Mouse (Mus musculus): ENCODE measurements at regions not wholly inside any gene's neighbourhood (a gene's known extent, or its start where the extent isn't known, plus 50 kb on each side); places are given as distances from the start of the nearest gene placed in this dataset.
A peak's percentile ranks its signal among the peaks of the same experiment; 100 is the strongest.

- TF ChIP-seq POLR2A (IDR thresholded peaks at IDR 0.05; ENCODE audit: borderline replicate concordance, extremely low read depth, insufficient read depth, insufficient read length, poor library complexity, severe bottlenecking) = no peak
- TF ChIP-seq CTCF (IDR thresholded peaks at IDR 0.05; ENCODE audit: borderline replicate concordance, extremely low read depth, insufficient read depth, insufficient read length) = no peak
- DNase-seq (ENCODE audit: low read depth) = peak; percentile 55
These were observed 163.0 kb upstream of the Gm12728 start for GRCm38 (mm10) chr4:105626371-105627320.

GRCm38 (mm10) chr4:105629581-105629980 lies 160.1 kb upstream of the Gm12728 start:
- no peak for DNase-seq (ENCODE audit: low read depth)
- TF ChIP-seq CTCF (IDR thresholded peaks at IDR 0.05; ENCODE audit: borderline replicate concordance, extremely low read depth, insufficient read depth, insufficient read length) (no peak), POLR2A (IDR thresholded peaks at IDR 0.05; ENCODE audit: borderline replicate concordance, extremely low read depth, insufficient read depth, insufficient read length, poor library complexity, severe bottlenecking) (no peak)

GRCm38 (mm10) chr4:105630595-105631369 lies 158.9 kb upstream of the Gm12728 start:
- TF ChIP-seq POLR2A (IDR thresholded peaks at IDR 0.05; ENCODE audit: borderline replicate concordance, extremely low read depth, insufficient read depth, insufficient read length, poor library complexity, severe bottlenecking) (no peak), CTCF (IDR thresholded peaks at IDR 0.05; ENCODE audit: borderline replicate concordance, extremely low read depth, insufficient read depth, insufficient read length) (no peak)
- DNase-seq (ENCODE audit: low read depth) = no peak

- no peak for DNase-seq (ENCODE audit: low read depth)
- TF ChIP-seq CTCF (IDR thresholded peaks at IDR 0.05; ENCODE audit: borderline replicate concordance, extremely low read depth, insufficient read depth, insufficient read length) (no peak), POLR2A (IDR thresholded peaks at IDR 0.05; ENCODE audit: borderline replicate concordance, extremely low read depth, insufficient read depth, insufficient read length, poor library complexity, severe bottlenecking) (no peak)
These were observed 156.9 kb upstream of the Gm12728 start for GRCm38 (mm10) chr4:105632581-105633358.

DNA sequence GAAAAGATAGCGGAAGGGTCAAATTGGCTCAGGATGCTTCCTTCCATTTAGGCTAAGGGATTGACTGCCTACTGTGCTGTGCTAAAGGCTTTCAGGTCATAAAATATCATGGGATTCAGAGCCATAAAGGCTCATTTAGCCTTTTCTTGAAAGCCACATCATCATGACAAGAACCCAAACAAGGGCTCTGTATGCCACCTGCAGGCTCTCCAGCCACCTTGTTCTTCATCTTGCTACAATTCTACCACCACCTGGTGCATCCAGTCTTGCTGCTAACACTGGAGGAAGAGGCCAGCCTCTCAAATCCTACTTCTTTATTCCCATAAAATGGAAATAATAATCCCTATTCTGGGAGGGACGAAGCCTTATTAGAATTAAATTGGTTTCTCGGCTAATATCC lies 155.9 kb upstream of the Gm12728 start:
- DNase-seq (ENCODE audit: low read depth) = no peak
- TF ChIP-seq CTCF (IDR thresholded peaks at IDR 0.05; ENCODE audit: borderline replicate concordance, extremely low read depth, insufficient read depth, insufficient read length) (no peak), POLR2A (IDR thresholded peaks at IDR 0.05; ENCODE audit: borderline replicate concordance, extremely low read depth, insufficient read depth, insufficient read length, poor library complexity, severe bottlenecking) (no peak)

DNA sequence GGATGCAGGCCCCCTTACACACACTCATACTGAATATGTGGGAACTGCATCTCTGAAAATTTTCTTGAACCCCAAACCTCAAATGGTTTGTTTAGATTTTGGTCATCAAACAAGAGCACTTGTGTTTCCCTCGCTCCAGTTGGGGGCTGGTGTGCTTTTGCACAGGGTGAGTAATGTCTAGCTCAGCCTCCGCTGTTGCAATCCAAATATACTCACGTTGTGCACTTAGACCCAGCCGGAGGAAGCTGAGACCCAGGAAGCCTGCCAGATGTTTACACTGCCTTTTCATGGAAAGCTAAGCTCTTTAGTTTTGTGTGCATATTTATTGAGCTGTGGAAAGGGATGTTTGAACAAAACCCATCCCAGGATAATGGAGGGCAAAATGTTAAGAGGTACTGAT lies 148.9 kb upstream of the Gm12728 start:
- TF ChIP-seq CTCF (IDR thresholded peaks at IDR 0.05; ENCODE audit: borderline replicate concordance, extremely low read depth, insufficient read depth, insufficient read length) (no peak), POLR2A (IDR thresholded peaks at IDR 0.05; ENCODE audit: borderline replicate concordance, extremely low read depth, insufficient read depth, insufficient read length, poor library complexity, severe bottlenecking) (no peak)
- peak; percentile 43 for DNase-seq (ENCODE audit: low read depth)

GRCm38 (mm10) chr4:105641582-105641981 lies 148.1 kb upstream of the Gm12728 start:
- no peak for TF ChIP-seq CTCF (IDR thresholded peaks at IDR 0.05; ENCODE audit: borderline replicate concordance, extremely low read depth, insufficient read depth, insufficient read length)
- TF ChIP-seq POLR2A (IDR thresholded peaks at IDR 0.05; ENCODE audit: borderline replicate concordance, extremely low read depth, insufficient read depth, insufficient read length, poor library complexity, severe bottlenecking) = no peak
- DNase-seq (ENCODE audit: low read depth) = no peak

GRCm38 (mm10) chr4:105648820-105649446 lies 140.7 kb upstream of the Gm12728 start:
- DNase-seq (ENCODE audit: low read depth) = peak; percentile 81
- TF ChIP-seq POLR2A (IDR thresholded peaks at IDR 0.05; ENCODE audit: borderline replicate concordance, extremely low read depth, insufficient read depth, insufficient read length, poor library complexity, severe bottlenecking) (no peak), CTCF (IDR thresholded peaks at IDR 0.05; ENCODE audit: borderline replicate concordance, extremely low read depth, insufficient read depth, insufficient read length) (no peak)

- no peak for DNase-seq (ENCODE audit: low read depth)
- no peak for TF ChIP-seq CTCF (IDR thresholded peaks at IDR 0.05; ENCODE audit: borderline replicate concordance, extremely low read depth, insufficient read depth, insufficient read length)
These were observed 140.2 kb upstream of the Gm12728 start for GRCm38 (mm10) chr4:105649447-105649833.

DNA sequence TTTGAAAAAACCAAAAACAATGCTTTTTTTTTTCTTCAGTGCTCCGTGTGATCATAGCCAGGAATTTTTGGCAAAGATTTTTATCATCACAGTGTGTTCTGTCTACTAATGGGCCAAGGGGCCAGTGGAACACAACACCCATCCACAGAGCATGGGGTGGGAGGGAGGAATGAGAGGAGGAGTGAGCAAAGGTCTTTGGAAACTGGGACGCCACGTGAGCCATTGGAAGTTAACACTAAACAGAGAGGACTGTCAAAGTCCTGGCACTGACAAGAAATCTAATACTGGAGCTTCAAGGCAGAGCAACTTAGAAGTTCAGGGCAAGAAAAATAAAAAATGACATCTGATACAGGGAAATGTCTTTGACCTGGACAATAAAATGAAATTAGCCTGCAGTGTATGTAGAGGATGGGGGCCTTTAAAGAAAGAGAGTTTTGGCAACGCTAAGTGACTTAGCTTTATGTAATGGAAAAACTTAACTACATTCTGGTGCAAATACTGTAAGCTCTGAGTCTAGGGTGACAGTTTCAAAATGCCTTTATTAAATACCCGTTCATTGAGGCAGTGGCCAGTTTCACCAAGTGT lies 133.5 kb upstream of the Gm12728 start:
- TF ChIP-seq CTCF (IDR thresholded peaks at IDR 0.05; ENCODE audit: borderline replicate concordance, extremely low read depth, insufficient read depth, insufficient read length) (no peak), POLR2A (IDR thresholded peaks at IDR 0.05; ENCODE audit: borderline replicate concordance, extremely low read depth, insufficient read depth, insufficient read length, poor library complexity, severe bottlenecking) (no peak)
- peak; percentile 5 for DNase-seq (ENCODE audit: low read depth)

Data from brain, embryonic 14.5 days (tissue).